In genomic region chr1:58339901-58340300, GRCm38 (mm10) we compare ENCODE assay signal across 17 mouse cellular contexts. TPM values are rescaled to one million over a fixed set of nuclear protein-coding genes. Genes with fewer than 3 reads are reported as not detected.
DNase-seq lines count a peak whose midpoint lies in the region; ATAC-seq and TF ChIP-seq lines count a peak whose summit lies in the region.
"Had no signal": no experiment of that assay in that cellular context is flagged by ENCODE, and none has a peak within 500 bp of the region (broad histone marks: within the 10 kb centered on the region; RNA-seq: fewer than 3 reads in every experiment).

No protein-coding gene starts in this region.

- H3K27ac ChIP-seq in heart, embryonic 10.5 days = no peak overlapping the region
- H3K27ac ChIP-seq in limb, embryonic 14.5 days (replicated peaks; ENCODE audit: low read depth, low read length) = peak overlapping the region; percentile 13; the same call in 1 of the 2 replicates
- H3K27ac ChIP-seq in limb, embryonic 10.5 days = no peak overlapping the region
- H3K27ac ChIP-seq in thymus, adult 2 months (ENCODE audit: control insufficient read depth, insufficient read depth, low read length) = no peak overlapping the region
- H3K27ac ChIP-seq: embryonic facial prominence, embryonic 13.5 days; forebrain, embryonic 12.5 days; heart, embryonic 13.5 days; intestine, embryonic 15.5 days had no signal

- DNase-seq in adrenal gland, postnatal 14 days = peak; percentile 7
- DNase-seq in adrenal gland, postnatal 25 days = no peak
- DNase-seq in heart, postnatal 4 days = peak; percentile 5
- DNase-seq in heart, embryonic 10.5 days (ENCODE audit: low spot score) = no peak
- DNase-seq in limb, embryonic 14.5 days (ENCODE audit: low spot score) = no peak
- no peak for DNase-seq in limb, embryonic 10.5 days (ENCODE audit: low spot score)
- DNase-seq in thymus, adult 2 months = no peak
- DNase-seq: cerebellum, adult 18-20 months; cerebellum, postnatal 25 days; gastrocnemius, postnatal 14 days; kidney, adult 18-20 months had no signal

- WGBS in heart, embryonic 10.5 days = 65% methylated on average over 1 of the region's 1 CpGs
- WGBS in limb, embryonic 14.5 days = 80% methylated on average over 1 of the region's 1 CpGs
- 95% methylated on average over 1 of the region's 1 CpGs for WGBS in limb, embryonic 10.5 days
- 88% methylated on average over 1 of the region's 1 CpGs for WGBS in thymus, adult 2 months

- no peak for ATAC-seq in limb, embryonic 14.5 days (ENCODE audit: low FRiP score, low read depth)
- ATAC-seq in common myeloid progenitor, adult 5-6 weeks (replicated peaks; ENCODE audit: low read depth, poor library complexity, severe bottlenecking) = 0 out of 2 replicates have a peak, but pooled peaks have one; percentile 22
- ATAC-seq: forebrain, embryonic 16.5 days; intestine, embryonic 15.5 days had no signal

- H3K9me3 ChIP-seq in heart, embryonic 10.5 days = no peaks in the 10 kb centered on the region
- no peaks in the 10 kb centered on the region for H3K9me3 ChIP-seq in limb, embryonic 14.5 days (ENCODE audit: control insufficient read depth, low read length)
- no peaks in the 10 kb centered on the region for H3K9me3 ChIP-seq in limb, embryonic 10.5 days (replicated peaks)
- H3K9me3 ChIP-seq: embryonic facial prominence, embryonic 13.5 days; forebrain, embryonic 12.5 days; intestine, embryonic 15.5 days had no signal

- H3K4me3 ChIP-seq in heart, embryonic 10.5 days = no peak overlapping the region
- no peak overlapping the region for H3K4me3 ChIP-seq in limb, embryonic 14.5 days (replicated peaks; ENCODE audit: low read length)
- H3K4me3 ChIP-seq in limb, embryonic 10.5 days = no peak overlapping the region
- no peak overlapping the region for H3K4me3 ChIP-seq in thymus, adult 2 months (ENCODE audit: control insufficient read depth, insufficient read depth, low read length)
- H3K4me3 ChIP-seq: embryonic facial prominence, embryonic 13.5 days; forebrain, embryonic 12.5 days; heart, embryonic 13.5 days; intestine, embryonic 15.5 days had no signal

- TF ChIP-seq POLR2A in limb, embryonic 14.5 days (IDR thresholded peaks at IDR 0.05; ENCODE audit: borderline replicate concordance, extremely low read depth, insufficient read depth, insufficient read length) = no peak
- no peak for TF ChIP-seq POLR2A in thymus, adult 2 months (IDR thresholded peaks at IDR 0.05; ENCODE audit: control insufficient read depth, extremely low read depth, insufficient read depth, low read length, poor library complexity)

- H3K4me1 ChIP-seq in heart, embryonic 10.5 days = peaks cover 8% of the 10 kb centered on the region; the same call in 1 of the 2 replicates
- no peaks in the 10 kb centered on the region for H3K4me1 ChIP-seq in limb, embryonic 14.5 days (ENCODE audit: control insufficient read depth, insufficient read depth, low read length)
- H3K4me1 ChIP-seq in limb, embryonic 10.5 days = peaks cover 6% of the 10 kb centered on the region
- no peaks in the 10 kb centered on the region for H3K4me1 ChIP-seq in thymus, adult 2 months (replicated peaks; ENCODE audit: control insufficient read depth, insufficient read depth, low read length)
- H3K4me1 ChIP-seq: embryonic facial prominence, embryonic 13.5 days; intestine, embryonic 15.5 days had no signal

- H3K27me3 ChIP-seq in heart, embryonic 10.5 days (ENCODE audit: insufficient read depth, poor library complexity, severe bottlenecking) = no peaks in the 10 kb centered on the region
- H3K27me3 ChIP-seq in limb, embryonic 14.5 days (ENCODE audit: control insufficient read depth, insufficient read depth, low read length) = no peaks in the 10 kb centered on the region
- H3K27me3 ChIP-seq in limb, embryonic 10.5 days (ENCODE audit: low read depth, poor library complexity, severe bottlenecking) = no peaks in the 10 kb centered on the region
- H3K27me3 ChIP-seq in thymus, adult 2 months (ENCODE audit: control insufficient read depth, insufficient read depth, low read length) = no peaks in the 10 kb centered on the region
- H3K27me3 ChIP-seq: embryonic facial prominence, embryonic 13.5 days; forebrain, embryonic 12.5 days; heart, embryonic 13.5 days; intestine, embryonic 15.5 days had no signal

- H3K4me2 ChIP-seq in limb, embryonic 14.5 days (replicated peaks; ENCODE audit: low read depth, low read length, severe bottlenecking) = no peak overlapping the region
- H3K4me2 ChIP-seq: embryonic facial prominence, embryonic 13.5 days; forebrain, embryonic 12.5 days; heart, embryonic 13.5 days; intestine, embryonic 15.5 days had no signal

- no peak for TF ChIP-seq CTCF in thymus, adult 2 months (IDR thresholded peaks at IDR 0.05; ENCODE audit: borderline replicate concordance, control insufficient read depth, extremely low read depth, insufficient read depth, low read length, poor library complexity)

- H3K36me3 ChIP-seq in heart, embryonic 10.5 days = no peaks in the 10 kb centered on the region
- H3K36me3 ChIP-seq in limb, embryonic 14.5 days (ENCODE audit: control insufficient read depth, insufficient read depth, low read length) = no peaks in the 10 kb centered on the region
- H3K36me3 ChIP-seq in limb, embryonic 10.5 days = no peaks in the 10 kb centered on the region
- H3K36me3 ChIP-seq in thymus, adult 2 months (ENCODE audit: control insufficient read depth, insufficient read depth, low read length) = no peaks in the 10 kb centered on the region
- H3K36me3 ChIP-seq: embryonic facial prominence, embryonic 13.5 days; forebrain, embryonic 12.5 days; heart, embryonic 13.5 days; intestine, embryonic 15.5 days had no signal

- no peak overlapping the region for H3K9ac ChIP-seq in limb, embryonic 14.5 days (ENCODE audit: low read depth, low read length, severe bottlenecking)
- H3K9ac ChIP-seq: embryonic facial prominence, embryonic 13.5 days; forebrain, embryonic 12.5 days; heart, embryonic 13.5 days; intestine, embryonic 15.5 days had no signal

RNA-seq across cellular contexts. Expression of gene Bzw1, which starts 52.8 kb away (rescaled TPM):
- total RNA-seq in adrenal gland, postnatal 14 days (2021) = 180 and 184 TPM in 2 replicates
- 131 and 160 TPM in 2 replicates for total RNA-seq in adrenal gland, postnatal 25 days (2021)
- 100 to 1,000 TPM; 135 to 136 TPM for total RNA-seq in heart, postnatal 4 days (2021)
- 287 and 342 TPM in 2 replicates for polyA plus RNA-seq in heart, embryonic 10.5 days (2016; fragmentation: Nextera tagmentation; extraction: Ambion mirVana)
- 105 and 112 TPM in 2 replicates for polyA plus RNA-seq in limb, embryonic 14.5 days (2012; rRNA removed)
- polyA plus RNA-seq in limb, embryonic 14.5 days (2014; fragmentation: Nextera tagmentation; extraction: Ambion mirVana) = 350 and 367 TPM in 2 replicates
- polyA plus RNA-seq in limb, embryonic 10.5 days (2016; fragmentation: Nextera tagmentation; extraction: Ambion mirVana) = 419 and 449 TPM in 2 replicates
- total RNA-seq in common myeloid progenitor, adult 5-6 weeks (2017) = 194 and 196 TPM in 2 replicates
- 42.1 and 44.7 TPM in 2 replicates for polyA plus RNA-seq in thymus, adult 2 months (2012; rRNA removed)

Comparison
In these comparisons a context has a peak if more than half of its experiments do, and no peak if none do; other contexts are left out.
1. DNase-seq: peak in adrenal gland, postnatal 14 days (single experiment) and heart, postnatal 4 days (single experiment); none in adrenal gland, postnatal 25 days (single experiment), heart, embryonic 10.5 days (single experiment), limb, embryonic 14.5 days (single experiment), limb, embryonic 10.5 days (single experiment) and thymus, adult 2 months (single experiment).